Mouse (Mus musculus) intestine, postnatal 0 days (tissue): ENCODE results near the gene Get4. TPM values are rescaled to one million over a fixed set of nuclear protein-coding genes. Genes with fewer than 3 reads are reported as not detected.

Experiments
- ATAC-seq: fragments of 200-750 bp; cut with Nextera tagmentation; 2 replicates; pipeline ENCODE4 v1.8.0; 2017; ENCODE audit warnings: mild to moderate bottlenecking, moderate TSS enrichment, moderate library complexity
- H3K27ac ChIP-seq: fragments of 300-500 bp; sonication (generic); 2 replicates; pipeline ENCODE4 v1.5.1; 2014; ENCODE audit warnings: mild to moderate bottlenecking, low read depth, low read length, moderate library complexity
- H3K27me3 ChIP-seq: fragments of 300-500 bp; sonication (generic); replicated peaks from 2 replicates; pipeline ENCODE4 v1.6.1; 2014; ENCODE audit warnings: low read length, mixed read lengths; ENCODE audit not compliant: control insufficient read depth, insufficient read depth
- H3K36me3 ChIP-seq: fragments of 300-500 bp; sonication (generic); 2 replicates; pipeline ENCODE4 v1.6.1; 2014; ENCODE audit warnings: mild to moderate bottlenecking, moderate library complexity; ENCODE audit not compliant: control insufficient read depth, insufficient read depth
- H3K4me1 ChIP-seq: fragments of 300-500 bp; sonication (generic); replicated peaks from 2 replicates; pipeline ENCODE4 v1.6.1; 2014; ENCODE audit warnings: antibody characterized with exemption, low read length, mixed read lengths; ENCODE audit not compliant: control insufficient read depth, insufficient read depth
- H3K4me2 ChIP-seq: fragments of 300-500 bp; sonication (generic); replicated peaks from 2 replicates; pipeline ENCODE4 v1.6.1; 2014; ENCODE audit warnings: low read depth, mild to moderate bottlenecking, moderate library complexity
- H3K4me3 ChIP-seq: fragments of 300-500 bp; sonication (generic); 2 replicates; pipeline ENCODE4 v1.5.1; 2014; ENCODE audit warnings: low read depth, low read length
- H3K9ac ChIP-seq: fragments of 300-500 bp; sonication (generic); 2 replicates; pipeline ENCODE4 v1.6.1; 2014; ENCODE audit warnings: mild to moderate bottlenecking, low read depth, low read length
- H3K9me3 ChIP-seq: fragments of 300-500 bp; sonication (generic); 2 replicates; pipeline ENCODE4 v1.6.1; 2016; ENCODE audit warnings: mixed run types; ENCODE audit not compliant: control insufficient read depth
- CTCF ChIP-seq: sonication (generic); IDR thresholded peaks from 2 replicates; pipeline ENCODE4 v1.5.1; 2016; ENCODE audit warnings: low read depth, mild to moderate bottlenecking, control low read depth, antibody characterized with exemption, moderate library complexity
- WGBS: fragments of 180-500 bp; shearing (Covaris S2); extraction: QIAGEN DNeasy Blood & Tissue Kit; methylation state at CpG from one replicate; pipeline ENCODE4 v1.1.7; 2014; 5-methylcytosine and 5-hydroxymethylcytosine counted together
- polyA plus RNA-seq: library from polyadenylated mRNA; unstranded; fragments of >200 nt; fragmentation: Nextera tagmentation; extraction: Ambion mirVana; gene quantifications from 2 replicates; pipeline ENCODE4 v1.2.1, GENCODE M21; 2015

Gene Get4
- polyA plus RNA-seq, 1 experiment from 2014 or later, result 129 TPM

DNA sequence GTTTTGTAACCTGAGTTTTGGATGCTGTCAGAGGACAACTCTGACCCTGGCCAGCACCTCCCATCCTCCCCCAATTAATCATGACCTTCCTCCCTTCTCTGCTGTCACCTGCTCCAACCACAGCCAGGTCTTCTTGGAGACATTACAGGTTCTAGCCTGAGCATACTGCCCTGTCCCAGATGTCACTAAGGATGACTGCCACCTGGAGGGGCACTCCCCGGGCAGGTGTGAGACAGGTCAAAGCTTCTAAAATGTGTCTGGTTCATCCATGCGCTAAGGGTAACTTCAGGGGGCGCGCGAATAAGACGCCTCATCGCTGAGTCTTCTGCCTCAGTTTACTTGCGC lies 416 bp upstream of the Get4 start:
- ATAC-seq, result peak; percentile 39
- under 1% methylated on average over 8 of the region's 8 CpGs for WGBS

DNA sequence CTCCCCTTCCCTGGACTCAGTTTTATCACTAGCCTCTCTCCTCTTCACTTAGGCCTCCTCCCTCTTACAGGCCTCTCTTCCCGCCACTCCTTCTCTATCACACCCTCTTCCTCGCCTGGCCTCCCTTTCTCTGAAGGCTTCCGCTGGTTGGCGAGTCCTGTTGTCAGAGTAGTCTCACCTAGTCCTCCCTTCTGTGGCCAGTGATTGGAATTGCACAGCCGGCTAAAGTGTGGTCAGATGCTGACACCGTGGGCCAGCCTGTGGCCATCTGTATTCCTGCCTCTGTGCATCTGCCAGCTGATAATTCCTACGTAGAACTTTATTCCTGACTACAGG lies 754 bp downstream of the Get4 start:
- Histone ChIP-seq H3K4me3 (peak overlapping the region; percentile 81), H3K27me3 (no peaks in the 10 kb centered on the region), H3K27ac (peak overlapping the region; percentile 86), H3K9me3 (no peaks in the 10 kb centered on the region), H3K36me3 (peaks cover 18% of the 10 kb centered on the region), H3K9ac (peak overlapping the region; percentile 73), H3K4me2 (peak overlapping the region; percentile 86), H3K4me1 (peaks cover 9% of the 10 kb centered on the region; the same call in 1 of the 2 replicates)
- TF ChIP-seq CTCF, result 0 out of 2 replicates have a peak, but pooled peaks have one; percentile 8
- 0% methylated on average over 7 of the region's 7 CpGs for WGBS
- peak; percentile 24 for ATAC-seq

More for the DNA sequence above, 416 bp upstream of the Get4 start:
- Histone ChIP-seq H3K36me3 (peaks cover 25% of the 10 kb centered on the region), H3K27ac (peak overlapping the region; percentile 86), H3K4me3 (peak overlapping the region; percentile 81), H3K4me1 (peaks cover 9% of the 10 kb centered on the region; the same call in 1 of the 2 replicates), H3K9me3 (no peaks in the 10 kb centered on the region), H3K4me2 (peak overlapping the region; percentile 86), H3K27me3 (no peaks in the 10 kb centered on the region), H3K9ac (peak overlapping the region; percentile 54)
- peak; percentile 51 for TF ChIP-seq CTCF

DNA sequence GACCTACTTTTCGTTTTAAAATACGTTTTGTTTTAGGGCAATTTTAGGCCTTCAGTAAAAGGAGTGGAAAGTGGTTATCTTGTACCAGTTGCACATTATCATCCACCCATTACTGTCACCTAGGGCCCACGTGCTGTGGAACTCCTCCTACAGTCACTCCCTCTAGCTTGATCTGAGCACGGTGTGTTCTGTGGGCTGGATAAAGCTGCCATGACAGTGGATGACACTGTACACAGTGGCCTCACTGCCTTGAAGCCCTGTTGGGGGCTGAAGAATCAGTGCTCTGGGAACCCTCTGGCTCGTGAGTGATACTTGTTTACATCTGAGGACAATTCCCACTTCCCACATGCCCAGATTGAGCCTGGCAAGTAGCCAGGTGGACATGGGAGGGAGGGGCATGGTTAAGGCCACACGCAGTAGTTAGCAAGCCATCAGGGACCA lies 1.2 kb downstream of the Get4 start:
- Histone ChIP-seq H3K27me3 (no peaks in the 10 kb centered on the region), H3K9ac (peak overlapping the region; percentile 73), H3K4me3 (peak overlapping the region; percentile 81), H3K4me1 (peaks cover 9% of the 10 kb centered on the region; the same call in 1 of the 2 replicates), H3K4me2 (peak overlapping the region; percentile 86), H3K9me3 (no peaks in the 10 kb centered on the region), H3K27ac (peak overlapping the region; percentile 86; the same call in 1 of the 2 replicates), H3K36me3 (peaks cover 14% of the 10 kb centered on the region)
- WGBS, result 2% methylated on average over 6 of the region's 6 CpGs
- no peak for TF ChIP-seq CTCF
- peak; percentile 31 for ATAC-seq

DNA sequence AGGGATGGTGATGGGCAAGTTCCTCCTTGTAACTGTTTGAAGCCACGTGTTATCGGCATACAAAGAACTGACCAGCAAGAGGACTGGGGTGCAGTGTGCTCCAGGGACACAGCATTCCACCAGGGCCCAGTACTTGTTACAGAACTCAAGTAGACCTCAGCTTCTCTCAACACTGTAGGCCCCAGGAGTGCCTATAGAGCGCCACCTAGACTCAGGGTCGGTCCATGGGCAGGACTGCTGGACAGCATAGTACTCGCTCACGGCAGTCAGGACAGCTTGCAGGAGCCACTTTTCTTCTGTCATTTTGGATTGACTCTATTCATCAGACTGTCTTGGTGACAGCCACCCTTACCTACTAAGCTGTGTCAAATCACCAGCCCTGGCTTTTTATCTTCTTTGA lies 2.8 kb downstream of the Get4 start:
- Histone ChIP-seq H3K36me3 (peaks cover 8% of the 10 kb centered on the region), H3K9me3 (no peaks in the 10 kb centered on the region), H3K9ac (no peak overlapping the region), H3K27me3 (no peaks in the 10 kb centered on the region), H3K4me3 (no peak overlapping the region), H3K4me2 (no peak overlapping the region), H3K4me1 (peaks cover 9% of the 10 kb centered on the region; the same call in 1 of the 2 replicates), H3K27ac (no peak overlapping the region)
- 81% methylated on average over 6 of the region's 6 CpGs for WGBS
- ATAC-seq, result no peak
- peak; percentile 51 for TF ChIP-seq CTCF

DNA sequence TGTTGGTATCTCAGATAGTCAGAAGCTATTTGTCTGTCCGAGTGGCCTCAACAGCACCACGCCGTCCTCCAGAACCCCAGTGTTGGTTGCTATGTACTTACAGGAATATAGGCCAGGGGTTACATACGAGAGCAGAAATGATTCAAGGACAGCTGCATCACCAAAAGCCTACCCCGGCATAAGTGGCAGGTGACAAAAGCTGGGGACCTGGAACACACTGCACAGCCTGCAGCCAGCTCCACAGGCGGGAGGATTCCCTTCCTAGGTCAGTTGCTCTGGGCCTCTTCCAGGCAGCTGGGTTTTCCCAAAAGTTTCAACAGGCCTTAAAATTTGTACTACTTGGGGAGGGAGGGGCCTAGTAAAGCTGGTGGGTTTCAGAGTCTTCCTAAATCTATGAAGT lies 3.7 kb downstream of the Get4 start:
- no peak for ATAC-seq
- WGBS, result 83% methylated on average over 6 of the region's 6 CpGs
- H3K4me3 ChIP-seq, result no peak overlapping the region
- no peaks in the 10 kb centered on the region for H3K9me3 ChIP-seq
- H3K4me2 ChIP-seq, result no peak overlapping the region
- no peak for TF ChIP-seq CTCF
- no peaks in the 10 kb centered on the region for H3K27me3 ChIP-seq
- no peak overlapping the region for H3K9ac ChIP-seq
- peaks cover 15% of the 10 kb centered on the region for H3K36me3 ChIP-seq
- peaks cover 9% of the 10 kb centered on the region; the same call in 1 of the 2 replicates for H3K4me1 ChIP-seq
- H3K27ac ChIP-seq, result no peak overlapping the region

DNA sequence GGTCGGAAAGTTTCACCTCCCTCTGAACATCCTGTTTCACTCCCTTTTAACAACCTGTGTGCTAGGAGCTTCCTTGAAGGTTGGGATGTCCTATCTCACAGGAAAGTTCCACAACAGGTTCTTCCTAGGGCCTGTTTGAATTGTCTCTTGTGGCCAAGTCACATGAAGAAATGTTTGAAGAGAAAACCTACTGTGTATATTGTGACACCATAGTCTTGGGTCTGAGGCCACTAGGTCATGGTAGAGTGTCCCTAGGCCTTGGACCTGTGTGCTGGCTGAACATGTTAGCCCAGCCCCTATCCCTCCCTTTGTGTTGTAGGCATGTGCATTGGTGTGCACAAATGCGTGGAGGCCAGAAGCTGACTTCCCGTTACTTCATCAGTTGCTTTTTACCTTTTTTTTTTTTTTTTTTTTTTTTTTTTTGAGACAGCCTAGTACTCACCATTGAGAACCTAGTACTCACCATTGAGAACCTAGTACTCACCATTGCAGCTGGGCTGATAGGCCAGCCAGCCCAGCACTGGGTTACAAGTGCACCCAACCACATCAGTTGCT lies 4.2 kb downstream of the Get4 start:
- peaks cover 9% of the 10 kb centered on the region; the same call in 1 of the 2 replicates for H3K4me1 ChIP-seq
- H3K27ac ChIP-seq, result no peak overlapping the region
- H3K27me3 ChIP-seq, result no peaks in the 10 kb centered on the region
- TF ChIP-seq CTCF, result no peak
- H3K36me3 ChIP-seq, result peaks cover 20% of the 10 kb centered on the region
- H3K4me2 ChIP-seq, result no peak overlapping the region
- H3K9me3 ChIP-seq, result no peaks in the 10 kb centered on the region
- H3K4me3 ChIP-seq, result no peak overlapping the region
- no peak for ATAC-seq
- no peak overlapping the region for H3K9ac ChIP-seq
- WGBS, result 73% methylated on average over 3 of the region's 3 CpGs

DNA sequence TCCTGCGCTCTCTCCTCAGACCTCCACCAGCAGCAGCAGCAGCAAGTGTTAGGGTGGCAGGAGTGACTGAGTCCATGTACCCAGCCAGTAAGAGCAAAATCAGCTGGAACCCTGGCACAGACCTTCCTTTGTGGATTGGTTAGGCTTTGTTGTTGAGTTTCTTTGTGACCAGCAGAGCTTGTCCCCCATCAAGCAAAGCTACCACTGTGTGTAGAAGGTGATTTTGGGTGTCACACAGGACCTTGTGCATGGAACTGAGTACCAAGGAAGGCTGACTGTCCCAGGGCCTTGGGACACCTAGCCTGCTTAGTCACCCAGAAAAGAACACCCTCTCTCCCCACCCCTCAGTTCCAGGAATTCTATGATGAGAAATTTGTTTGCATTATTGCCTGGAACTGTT lies 5.1 kb downstream of the Get4 start:
- Histone ChIP-seq H3K4me2 (no peak overlapping the region), H3K4me1 (peaks cover 9% of the 10 kb centered on the region; the same call in 1 of the 2 replicates), H3K27me3 (no peaks in the 10 kb centered on the region), H3K9me3 (no peaks in the 10 kb centered on the region), H3K27ac (no peak overlapping the region; the same call in 1 of the 2 replicates), H3K4me3 (no peak overlapping the region), H3K9ac (no peak overlapping the region), H3K36me3 (peaks cover 30% of the 10 kb centered on the region)
- TF ChIP-seq CTCF, result no peak
- 80% methylated on average over 1 of the region's 1 CpGs for WGBS
- no peak for ATAC-seq
